Mouse (Mus musculus) liver, embryonic 14.5 days (tissue): ENCODE measurements around the gene Mmrn2. TPM values are rescaled to one million over a fixed set of nuclear protein-coding genes. Genes with fewer than 3 reads are reported as not detected.

Source experiments
- ATAC-seq: fragments of 200-750 bp; cut with Nextera tagmentation; 2 replicates; pipeline ENCODE4 v1.8.0; 2017; ENCODE audit warnings: moderate number of reproducible peaks, mild to moderate bottlenecking, moderate library complexity; ENCODE audit not compliant: insufficient read depth
- DNase-seq, 3 experiments: peaks; one replicate each; pipeline ENCODE4 v3.0.0-alpha.2; 2012 to 2013; ENCODE audit warnings: low read depth in 3 of 3, low spot score in 3 of 3
- H3K27ac ChIP-seq: fragments of 300-500 bp; sonication (generic); 2 replicates; pipeline ENCODE4 v1.5.1; 2014; ENCODE audit warnings: moderate library complexity, mild to moderate bottlenecking, control low read depth, inconsistent platforms
- H3K27me3 ChIP-seq: fragments of 300-500 bp; sonication (generic); 2 replicates; pipeline ENCODE4 v1.6.1; 2014; ENCODE audit warnings: mild to moderate bottlenecking, low read length, moderate library complexity; ENCODE audit not compliant: control insufficient read depth, insufficient read depth
- H3K36me3 ChIP-seq: fragments of 300-500 bp; sonication (generic); replicated peaks from 2 replicates; pipeline ENCODE4 v1.6.1; 2014; ENCODE audit warnings: low read depth; ENCODE audit not compliant: control insufficient read depth, insufficient read depth
- H3K4me1 ChIP-seq, 2 experiments: fragments of 200-500 bp in 1 of 2; fragments of 300-500 bp in 1 of 2; sonication (generic) in 1 of 2; replicated peaks; 2 replicates each; pipeline ENCODE4 v1.6.1; 2012 to 2014; ENCODE audit warnings: antibody characterized with exemption in 1 of 2, inconsistent platforms in 1 of 2, low read length in 1 of 2; ENCODE audit not compliant: control insufficient read depth in 2 of 2, insufficient read depth in 2 of 2
- H3K4me2 ChIP-seq: fragments of 300-500 bp; sonication (generic); 2 replicates; pipeline ENCODE4 v1.6.1; 2014; ENCODE audit warnings: low read depth, mild to moderate bottlenecking, control low read depth, moderate library complexity
- H3K4me3 ChIP-seq, 2 experiments: fragments of 200-500 bp in 1 of 2; fragments of 300-500 bp in 1 of 2; sonication (generic) in 1 of 2; 2 replicates each; pipeline ENCODE4 v1.5.1; 2012 to 2014; ENCODE audit warnings: low read depth in 2 of 2, low read length in 2 of 2, mild to moderate bottlenecking in 2 of 2, control low read depth in 1 of 2, inconsistent platforms in 1 of 2, moderate library complexity in 1 of 2; ENCODE audit not compliant: insufficient read depth in 1 of 2
- H3K9ac ChIP-seq: fragments of 300-500 bp; sonication (generic); replicated peaks from 2 replicates; pipeline ENCODE4 v1.6.1; 2014; ENCODE audit warnings: mild to moderate bottlenecking, control low read depth, moderate library complexity
- H3K9me3 ChIP-seq: fragments of 300-500 bp; sonication (generic); 2 replicates; pipeline ENCODE4 v1.6.1; 2016; ENCODE audit warnings: low read length, mixed read lengths; ENCODE audit not compliant: control insufficient read depth
- CTCF ChIP-seq: IDR thresholded peaks from 2 replicates; pipeline ENCODE4 v1.5.1; 2016; ENCODE audit warnings: antibody characterized with exemption, low read depth, control low read depth
- EP300 ChIP-seq: IDR thresholded peaks from 2 replicates; pipeline ENCODE4 v1.6.1; 2016; ENCODE audit warnings: antibody characterized with exemption, low read depth
- WGBS: fragments of 180-500 bp; shearing (Covaris S2); extraction: QIAGEN DNeasy Blood & Tissue Kit; methylation state at CpG from one replicate; pipeline ENCODE4 v1.1.7; 2014; ENCODE audit not compliant: insufficient replicate concordance; 5-methylcytosine and 5-hydroxymethylcytosine counted together
- polyA plus RNA-seq, 2 experiments: library from polyadenylated mRNA; depleted of rRNA in 1 of 2; stranded (reverse) in 1 of 2; unstranded in 1 of 2; fragments of >200 nt; fragmentation: Nextera tagmentation in 1 of 2; extraction: Ambion mirVana in 1 of 2; gene quantifications; 2 replicates each; pipeline versions ENCODE4 v1.2.1 to v1.2.3; 2012 to 2014

Mmrn2 gene
- polyA plus RNA-seq, 2 experiments = 1.0 to 1.3 TPM

- Histone ChIP-seq H3K27me3 (no peaks in the 10 kb centered on the region), H3K4me1 (no peaks in the 10 kb centered on the region), H3K9ac (no peak within 1 kb of the TSS), H3K27ac (no peak within 1 kb of the TSS), H3K36me3 (no peaks in the 10 kb centered on the region), H3K4me3 (no peak within 1 kb of the TSS), H3K4me2 (no peak within 1 kb of the TSS), H3K9me3 (no peaks in the 10 kb centered on the region)
- no peak for TF ChIP-seq CTCF
- no peak for TF ChIP-seq EP300
- ATAC-seq = no peak
- WGBS = 35% methylated on average over 10 of the region's 10 CpGs
- no peak for DNase-seq
Observed at GRCm38 (mm10) chr14:34374577-34374976, 688 bp upstream of the Mmrn2 start, which contains the start of gene Sncg. Gene Sncg (minus strand): TSS chr14:34374789.

GRCm38 (mm10) chr14:34375941-34376340 lies 676 bp downstream of the Mmrn2 start:
- no peaks in the 10 kb centered on the region for H3K4me1 ChIP-seq
- no peak overlapping the region for H3K4me2 ChIP-seq
- peak overlapping the region in 1 of 2 experiments; percentile 4; a peak in 2 of 4 replicates for H3K4me3 ChIP-seq
- H3K9ac ChIP-seq = no peak overlapping the region
- H3K36me3 ChIP-seq = no peaks in the 10 kb centered on the region
- no peaks in the 10 kb centered on the region for H3K9me3 ChIP-seq
- DNase-seq (no peak), ATAC-seq (no peak)
- 67% methylated on average over 5 of the region's 5 CpGs for WGBS
- H3K27ac ChIP-seq = no peak overlapping the region
- TF ChIP-seq EP300 (no peak), CTCF (no peak)
- no peaks in the 10 kb centered on the region for H3K27me3 ChIP-seq

- ATAC-seq (no peak), DNase-seq (no peak)
- WGBS = 47% methylated on average over 4 of the region's 4 CpGs
- Histone ChIP-seq H3K36me3 (no peaks in the 10 kb centered on the region), H3K27ac (no peak overlapping the region), H3K27me3 (no peaks in the 10 kb centered on the region), H3K4me2 (no peak overlapping the region), H3K4me3 (no peak overlapping the region), H3K4me1 (no peaks in the 10 kb centered on the region), H3K9me3 (no peaks in the 10 kb centered on the region), H3K9ac (no peak overlapping the region)
- TF ChIP-seq CTCF (no peak), EP300 (no peak)
Observed at GRCm38 (mm10) chr14:34377121-34377520, 1.9 kb downstream of the Mmrn2 start.

GRCm38 (mm10) chr14:34378560-34379331 lies 3.5 kb downstream of the Mmrn2 start:
- no peak overlapping the region for H3K9ac ChIP-seq
- ATAC-seq (no peak), DNase-seq (no peak)
- H3K9me3 ChIP-seq = no peaks in the 10 kb centered on the region
- no peak overlapping the region for H3K4me3 ChIP-seq
- 51% methylated on average over 11 of the region's 11 CpGs for WGBS
- no peaks in the 10 kb centered on the region for H3K36me3 ChIP-seq
- H3K27me3 ChIP-seq = no peaks in the 10 kb centered on the region
- no peak overlapping the region for H3K4me2 ChIP-seq
- TF ChIP-seq EP300 = no peak
- TF ChIP-seq CTCF = no peak
- H3K4me1 ChIP-seq = no peaks in the 10 kb centered on the region
- H3K27ac ChIP-seq = no peak overlapping the region

GRCm38 (mm10) chr14:34382921-34383704 lies 7.8 kb downstream of the Mmrn2 start:
- H3K36me3 ChIP-seq = no peaks in the 10 kb centered on the region
- no peaks in the 10 kb centered on the region for H3K27me3 ChIP-seq
- WGBS = 68% methylated on average over 8 of the region's 9 CpGs
- H3K9ac ChIP-seq = no peak overlapping the region
- H3K4me3 ChIP-seq = no peak overlapping the region
- no peaks in the 10 kb centered on the region for H3K9me3 ChIP-seq
- no peak overlapping the region for H3K27ac ChIP-seq
- H3K4me1 ChIP-seq = no peaks in the 10 kb centered on the region
- ATAC-seq (no peak), DNase-seq (no peak)
- no peak overlapping the region for H3K4me2 ChIP-seq
- TF ChIP-seq CTCF (no peak), EP300 (no peak)
